ENCODE assay signal across 19 mouse cellular contexts in the genomic region with DNA sequence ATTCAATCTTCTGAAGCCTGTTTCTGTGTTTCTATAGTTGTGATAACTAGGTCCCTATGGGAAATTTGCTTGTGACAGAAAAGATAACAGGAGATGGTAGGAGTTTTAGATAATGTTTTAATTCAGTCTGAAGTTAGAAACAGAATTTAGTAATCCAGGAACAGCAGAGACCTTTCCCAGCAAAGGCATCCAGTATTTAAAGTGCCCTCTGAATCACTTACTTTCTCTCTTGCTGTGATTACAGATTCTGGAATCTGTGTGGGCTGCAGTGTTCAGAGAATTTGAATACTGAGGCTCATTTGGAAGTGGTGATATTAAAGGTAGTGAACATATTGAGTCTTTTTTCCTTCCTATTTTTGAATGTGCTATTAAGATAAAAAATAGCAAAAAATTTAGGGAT.
"Had no signal": no experiment of that assay in that cellular context is flagged by ENCODE, and none has a peak within 500 bp of the region (broad histone marks: within the 10 kb centered on the region; RNA-seq: fewer than 3 reads in every experiment).

No protein-coding gene starts in this region.

- H3K4me1 ChIP-seq: liver, embryonic 13.5 days; liver, embryonic 15.5 days; megakaryocyte, embryonic 14.5 days; midbrain, embryonic 13.5 days; neural tube, embryonic 12.5 days had no signal

- DNase-seq: liver, embryonic 13.5 days; liver, postnatal 0 days; lung, adult 2 months; lung, postnatal 14 days; lung, postnatal 36 days; retina, postnatal 1 day; right cerebral cortex, postnatal 25 days; right cerebral cortex, postnatal 4 days; spleen, adult 18-20 months; thymus, adult 18-20 months; thymus, postnatal 25 days; thymus, postnatal 4 days had no signal

- H3K27ac ChIP-seq: liver, embryonic 13.5 days; liver, embryonic 15.5 days; lung, embryonic 15.5 days; macrophage; midbrain, embryonic 13.5 days; midbrain, embryonic 15.5 days; neural tube, embryonic 12.5 days had no signal

- H3K4me3 ChIP-seq: liver, embryonic 13.5 days; liver, embryonic 15.5 days; lung, embryonic 15.5 days; megakaryocyte, embryonic 14.5 days; midbrain, embryonic 13.5 days; midbrain, embryonic 15.5 days; neural tube, embryonic 12.5 days had no signal
